Mouse (Mus musculus) heart, embryonic 11.5 days (tissue): ENCODE measurements around the gene Hemk1. TPM values are rescaled to one million over a fixed set of nuclear protein-coding genes. Genes with fewer than 3 reads are reported as not detected.
"Not testable (repeated sequence)": the region's sequence is repeated elsewhere in the genome, so short reads cannot be mapped to it uniquely, and the experiment has no call there.

Source experiments
- ATAC-seq: fragments of 200-750 bp; cut with Nextera tagmentation; replicated peaks from 2 replicates; pipeline ENCODE4 v1.8.0; 2017; ENCODE audit warnings: moderate library complexity; ENCODE audit not compliant: insufficient number of reproducible peaks, low FRiP score, low TSS enrichment
- H3K27ac ChIP-seq: fragments of 300-500 bp; sonication (generic); 2 replicates; pipeline ENCODE4 v1.5.1; 2014; ENCODE audit warnings: mild to moderate bottlenecking, low read depth, low read length
- H3K27me3 ChIP-seq: fragments of 300-500 bp; sonication (generic); 2 replicates; pipeline ENCODE4 v1.6.1; 2014; ENCODE audit warnings: mild to moderate bottlenecking, low read length, mixed read lengths; ENCODE audit not compliant: control insufficient read depth, insufficient read depth
- H3K36me3 ChIP-seq: fragments of 300-500 bp; sonication (generic); 2 replicates; pipeline ENCODE4 v1.6.1; 2014; ENCODE audit warnings: mild to moderate bottlenecking, low read length, moderate library complexity, mixed read lengths; ENCODE audit not compliant: control insufficient read depth, insufficient read depth
- H3K4me1 ChIP-seq: fragments of 300-500 bp; sonication (generic); 2 replicates; pipeline ENCODE4 v1.6.1; 2014; ENCODE audit warnings: low read length; ENCODE audit not compliant: control insufficient read depth, insufficient read depth
- H3K4me2 ChIP-seq: fragments of 300-500 bp; sonication (generic); 2 replicates; pipeline ENCODE4 v1.6.1; 2014; ENCODE audit warnings: mild to moderate bottlenecking, moderate library complexity
- H3K4me3 ChIP-seq: fragments of 300-500 bp; sonication (generic); 2 replicates; pipeline ENCODE4 v1.5.1; 2014; ENCODE audit warnings: low read depth, low read length
- H3K9ac ChIP-seq: fragments of 300-500 bp; sonication (generic); 2 replicates; pipeline ENCODE4 v1.6.1; 2014; ENCODE audit warnings: mild to moderate bottlenecking, low read depth, low read length, moderate library complexity
- H3K9me3 ChIP-seq: fragments of 300-500 bp; sonication (generic); replicated peaks from 2 replicates; pipeline ENCODE4 v1.6.1; 2016; ENCODE audit warnings: low read length; ENCODE audit not compliant: control insufficient read depth
- WGBS: fragments of 180-500 bp; shearing (Covaris S2); extraction: QIAGEN DNeasy Blood & Tissue Kit; methylation state at CpG from one replicate; pipeline ENCODE4 v1.1.7; 2014; ENCODE audit not compliant: insufficient replicate concordance; 5-methylcytosine and 5-hydroxymethylcytosine counted together
- polyA plus RNA-seq: library from polyadenylated mRNA; unstranded; fragments of >200 nt; fragmentation: Nextera tagmentation; extraction: Ambion mirVana; gene quantifications from 2 replicates; pipeline ENCODE4 v1.2.1, GENCODE M21; 2014

Gene Hemk1
- polyA plus RNA-seq, 1 experiment from 2014 or later = 12.1 TPM

GRCm38 (mm10) chr9:107309171-107309570 lies 29.0 kb downstream of the Hemk1 start:
- no peaks in the 10 kb centered on the region for H3K9me3 ChIP-seq
- WGBS = 68% methylated on average over 9 of the region's 9 CpGs
- H3K36me3 ChIP-seq = no peaks in the 10 kb centered on the region
- no peak for ATAC-seq
- no peak overlapping the region for H3K9ac ChIP-seq
- H3K27ac ChIP-seq = no peak overlapping the region
- no peaks in the 10 kb centered on the region for H3K27me3 ChIP-seq
- no peak overlapping the region for H3K4me2 ChIP-seq
- no peak overlapping the region for H3K4me3 ChIP-seq
- peaks cover 32% of the 10 kb centered on the region for H3K4me1 ChIP-seq

- Histone ChIP-seq H3K9ac (no peak overlapping the region), H3K27me3 (no peaks in the 10 kb centered on the region), H3K27ac (peak overlapping the region; percentile 46; the same call in 1 of the 2 replicates), H3K4me3 (no peak overlapping the region), H3K36me3 (no peaks in the 10 kb centered on the region), H3K4me1 (peaks cover 32% of the 10 kb centered on the region), H3K9me3 (no peaks in the 10 kb centered on the region), H3K4me2 (no peak overlapping the region)
- ATAC-seq = no peak
- WGBS = 89% methylated on average over 9 of the region's 9 CpGs
These were observed 29.7 kb downstream of the Hemk1 start for GRCm38 (mm10) chr9:107308346-107309000.

GRCm38 (mm10) chr9:107307886-107308285 lies 30.3 kb downstream of the Hemk1 start:
- no peak overlapping the region for H3K4me2 ChIP-seq
- peak overlapping the region; percentile 39; the same call in 1 of the 2 replicates for H3K9ac ChIP-seq
- 48% methylated on average over 12 of the region's 12 CpGs for WGBS
- H3K4me3 ChIP-seq = no peak overlapping the region
- H3K36me3 ChIP-seq = no peaks in the 10 kb centered on the region
- peak overlapping the region; percentile 46 for H3K27ac ChIP-seq
- no peaks in the 10 kb centered on the region for H3K27me3 ChIP-seq
- H3K4me1 ChIP-seq = peaks cover 36% of the 10 kb centered on the region
- ATAC-seq = no peak; the same call in 1 of the 2 replicates
- no peaks in the 10 kb centered on the region for H3K9me3 ChIP-seq

GRCm38 (mm10) chr9:107307099-107307872 lies 30.9 kb downstream of the Hemk1 start:
- Histone ChIP-seq H3K4me3 (no peak overlapping the region), H3K27me3 (no peaks in the 10 kb centered on the region), H3K9me3 (no peaks in the 10 kb centered on the region), H3K27ac (peak overlapping the region; percentile 46), H3K9ac (peak overlapping the region; percentile 39; the same call in 1 of the 2 replicates), H3K4me1 (peaks cover 40% of the 10 kb centered on the region), H3K36me3 (no peaks in the 10 kb centered on the region), H3K4me2 (peak overlapping the region; percentile 4; the same call in 1 of the 2 replicates)
- WGBS = 66% methylated on average over 11 of the region's 11 CpGs
- ATAC-seq = no peak

- H3K27me3 ChIP-seq, H3K9ac ChIP-seq, H3K9me3 ChIP-seq, H3K36me3 ChIP-seq, H3K27ac ChIP-seq, H3K4me3 ChIP-seq, ATAC-seq, H3K4me2 ChIP-seq: not testable (repeated sequence)
- WGBS = 92% methylated on average over 1 of the region's 1 CpGs
- H3K4me1 ChIP-seq = peaks cover 45% of the 10 kb centered on the region
These were observed 31.5 kb downstream of the Hemk1 start for GRCm38 (mm10) chr9:107306673-107307072.

- no peak for ATAC-seq
- WGBS = 59% methylated on average over 13 of the region's 13 CpGs
- no peaks in the 10 kb centered on the region for H3K9me3 ChIP-seq
- no peaks in the 10 kb centered on the region for H3K27me3 ChIP-seq
- H3K27ac ChIP-seq = no peak overlapping the region; the same call in 1 of the 2 replicates
- H3K9ac ChIP-seq = 0 out of 2 replicates have a peak overlapping the region, but pooled peaks have one; percentile 28
- H3K36me3 ChIP-seq = 0 out of 2 replicates have a peak, but pooled peaks cover 3% of the 10 kb centered on the region
- no peak overlapping the region for H3K4me2 ChIP-seq
- H3K4me3 ChIP-seq = no peak overlapping the region
- peaks cover 51% of the 10 kb centered on the region for H3K4me1 ChIP-seq
These were observed 32.3 kb downstream of the Hemk1 start for GRCm38 (mm10) chr9:107305601-107306542.

GRCm38 (mm10) chr9:107305012-107305411 lies 33.1 kb downstream of the Hemk1 start:
- Histone ChIP-seq H3K4me1 (peaks cover 51% of the 10 kb centered on the region), H3K4me2 (no peak overlapping the region), H3K4me3 (no peak overlapping the region), H3K36me3 (0 out of 2 replicates have a peak, but pooled peaks cover 7% of the 10 kb centered on the region), H3K9ac (no peak overlapping the region), H3K27me3 (no peaks in the 10 kb centered on the region), H3K9me3 (no peaks in the 10 kb centered on the region), H3K27ac (no peak overlapping the region; the same call in 1 of the 2 replicates)
- 77% methylated on average over 4 of the region's 4 CpGs for WGBS
- ATAC-seq = no peak

GRCm38 (mm10) chr9:107304383-107304782 lies 33.8 kb downstream of the Hemk1 start:
- Histone ChIP-seq H3K27ac (no peak overlapping the region), H3K4me2 (no peak overlapping the region), H3K4me1 (peaks cover 49% of the 10 kb centered on the region), H3K36me3 (0 out of 2 replicates have a peak, but pooled peaks cover 7% of the 10 kb centered on the region), H3K27me3 (no peaks in the 10 kb centered on the region), H3K9me3 (no peaks in the 10 kb centered on the region), H3K9ac (no peak overlapping the region), H3K4me3 (no peak overlapping the region)
- no peak for ATAC-seq
- whole genome bisulfite sequencing = 78% methylated on average over 3 of the region's 3 CpGs
